Comparison of ENCODE assay signal across 8 mouse cellular contexts in the genomic region with DNA sequence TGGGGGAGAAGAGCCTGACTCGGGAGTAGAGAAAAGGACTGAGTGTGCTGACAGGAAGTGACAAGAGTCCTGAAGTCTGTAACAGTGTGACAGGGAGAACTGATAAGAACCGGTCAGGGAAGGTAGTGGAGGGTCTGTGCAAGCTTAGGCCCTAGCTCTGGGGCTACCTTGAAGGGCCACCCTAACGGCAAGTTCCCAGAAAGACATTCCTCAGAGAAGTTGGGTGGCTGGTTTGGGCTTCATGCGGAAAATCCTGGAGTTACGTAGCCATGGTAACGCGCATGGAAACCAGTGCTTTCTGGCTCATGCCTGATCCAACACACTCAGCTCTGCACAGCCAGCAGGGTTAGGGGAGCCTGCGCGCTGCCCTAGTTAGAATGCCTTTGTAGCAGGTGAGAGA. TPM values are rescaled to one million over a fixed set of nuclear protein-coding genes. Genes with fewer than 3 reads are reported as not detected.
DNase-seq lines count a peak whose midpoint lies in the region; ATAC-seq lines count a peak whose summit lies in the region.

A gene (plus strand): TSS at position 291 of the 400 bp plus-strand sequence.

- no peaks in the 10 kb centered on the region for H3K27me3 ChIP-seq in embryonic facial prominence, embryonic 11.5 days (ENCODE audit: control insufficient read depth, insufficient read depth, low read length)
- peaks cover 13% of the 10 kb centered on the region for H3K27me3 ChIP-seq in neural tube, embryonic 13.5 days

- peak; percentile 67; the same call in 1 of the 2 replicates for ATAC-seq in embryonic facial prominence, embryonic 11.5 days (replicated peaks; ENCODE audit: insufficient number of reproducible peaks, low FRiP score, low TSS enrichment, low read depth)
- ATAC-seq in neural tube, embryonic 13.5 days (ENCODE audit: low read depth): peak; percentile 87

- H3K4me3 ChIP-seq in embryonic facial prominence, embryonic 11.5 days (ENCODE audit: low read depth, low read length): no peak within 1 kb of the TSS
- H3K4me3 ChIP-seq in neural tube, embryonic 13.5 days: no peak within 1 kb of the TSS

- DNase-seq in urinary bladder, adult 2 months (ENCODE audit: low spot score): peak; percentile 36
- no peak for DNase-seq in urinary bladder, postnatal 25 days (ENCODE audit: low spot score)
- DNase-seq in embryonic facial prominence, embryonic 11.5 days (ENCODE audit: low spot score): peak; percentile 69
- DNase-seq in heart, postnatal 10 days: peak; percentile 38 to 50
- peak; percentile 68 to 81 for DNase-seq in layer of hippocampus, adult 18-20 months (ENCODE audit: low spot score in 2 of 2)
- peak; percentile 31 to 38 for DNase-seq in lung, adult 18-20 months
- DNase-seq in B cell, adult 2 months: no peak

- H3K4me1 ChIP-seq in embryonic facial prominence, embryonic 11.5 days (ENCODE audit: control insufficient read depth, insufficient read depth, low read length): no peaks in the 10 kb centered on the region
- H3K4me1 ChIP-seq in neural tube, embryonic 13.5 days (replicated peaks): peaks cover 22% of the 10 kb centered on the region

- H3K4me2 ChIP-seq in embryonic facial prominence, embryonic 11.5 days (ENCODE audit: low read depth, low read length): no peak within 1 kb of the TSS
- H3K4me2 ChIP-seq in neural tube, embryonic 13.5 days: no peak within 1 kb of the TSS

- intact Hi-C loops in heart, postnatal 10 days (cut with DNase I): no loop called here

- WGBS in embryonic facial prominence, embryonic 11.5 days: 40% methylated on average over 9 of the region's 9 CpGs
- WGBS in neural tube, embryonic 13.5 days: 50% methylated on average over 9 of the region's 9 CpGs

- no peaks in the 10 kb centered on the region for H3K9me3 ChIP-seq in embryonic facial prominence, embryonic 11.5 days (replicated peaks; ENCODE audit: control insufficient read depth, low read length)
- no peaks in the 10 kb centered on the region for H3K9me3 ChIP-seq in neural tube, embryonic 13.5 days

- no peaks in the 10 kb centered on the region for H3K36me3 ChIP-seq in embryonic facial prominence, embryonic 11.5 days (replicated peaks; ENCODE audit: control insufficient read depth, insufficient read depth, low read depth, low read length)
- H3K36me3 ChIP-seq in neural tube, embryonic 13.5 days: no peaks in the 10 kb centered on the region

- H3K9ac ChIP-seq in embryonic facial prominence, embryonic 11.5 days (replicated peaks; ENCODE audit: low read length): no peak within 1 kb of the TSS
- H3K9ac ChIP-seq in neural tube, embryonic 13.5 days: no peak within 1 kb of the TSS

- H3K27ac ChIP-seq in embryonic facial prominence, embryonic 11.5 days (replicated peaks; ENCODE audit: low read depth, low read length): no peak within 1 kb of the TSS
- 0 out of 2 replicates have a peak within 1 kb of the TSS, but pooled peaks have one; percentile 54 for H3K27ac ChIP-seq in neural tube, embryonic 13.5 days (replicated peaks)

RNA-seq across cellular contexts. Expression of the gene that starts here (rescaled TPM):
- polyA plus RNA-seq in urinary bladder, adult 2 months (2012; rRNA removed): 252 and 279 TPM in 2 replicates
- polyA plus RNA-seq in embryonic facial prominence, embryonic 11.5 days (2014; fragmentation: Nextera tagmentation; extraction: Ambion mirVana): 1.5 and 1.7 TPM in 2 replicates
- total RNA-seq in heart, postnatal 10 days (2021): 1 to 10 TPM; 3.1 to 4.6 TPM
- total RNA-seq in layer of hippocampus, adult 18-20 months (2021): 1 to 10 TPM in 1 of 2 experiments, not detected in 1; 1.1 TPM
- polyA plus RNA-seq in neural tube, embryonic 13.5 days (2015; fragmentation: Nextera tagmentation; extraction: Ambion mirVana): 2.0 TPM in 2 replicates

Comparison
In these comparisons a context has a peak if more than half of its experiments do, and no peak if none do; other contexts are left out.
1. RNA of the gene that starts here (polyA plus RNA-seq): 252 to 279 TPM in urinary bladder, adult 2 months; 2.0 TPM in neural tube, embryonic 13.5 days and 1.5 to 1.7 TPM in embryonic facial prominence, embryonic 11.5 days; every median in the first group is over 10 times any median in the second.
2. DNase-seq: peak in urinary bladder, adult 2 months (single experiment), embryonic facial prominence, embryonic 11.5 days (single experiment), heart, postnatal 10 days (2 of 2), layer of hippocampus, adult 18-20 months (2 of 2) and lung, adult 18-20 months (2 of 2); none in urinary bladder, postnatal 25 days (single experiment) and B cell, adult 2 months (0 of 2).